ENCODE assay signal across 7 mouse cellular contexts in genomic region chr13:55465184-55465583, GRCm38 (mm10). TPM values are rescaled to one million over a fixed set of nuclear protein-coding genes. Genes with fewer than 3 reads are reported as not detected.
DNase-seq lines count a peak whose midpoint lies in the region; ATAC-seq and TF ChIP-seq lines count a peak whose summit lies in the region.

No protein-coding gene starts in this region.

- peaks cover 5% of the 10 kb centered on the region; the same call in 1 of the 2 replicates for H3K27me3 ChIP-seq in hindbrain, embryonic 12.5 days

- H3K4me1 ChIP-seq in cortical plate, adult 2 months (ENCODE audit: control insufficient read depth, insufficient read depth, low read length): peaks cover 14% of the 10 kb centered on the region
- peaks cover 51% of the 10 kb centered on the region for H3K4me1 ChIP-seq in hindbrain, embryonic 12.5 days

- peak overlapping the region; percentile 99 for H3K27ac ChIP-seq in layer of hippocampus, adult 2 months
- peak overlapping the region; percentile 100 for H3K27ac ChIP-seq in cortical plate, adult 2 months (ENCODE audit: insufficient read depth, low read length)
- H3K27ac ChIP-seq in hindbrain, embryonic 12.5 days: peak overlapping the region; percentile 96

- no peak for TF ChIP-seq CTCF in layer of hippocampus, adult 2 months (conservative IDR thresholded peaks at IDR 0.05)
- no peak for TF ChIP-seq CTCF in cortical plate, adult 2 months (IDR thresholded peaks at IDR 0.05; ENCODE audit: extremely low read depth, insufficient read depth, low read length)

- WGBS in hindbrain, embryonic 12.5 days: 7% methylated on average over 3 of the region's 3 CpGs

- DNase-seq in layer of hippocampus, adult 2 months (ENCODE audit: low spot score in 2 of 2): peak in 1 of 2 experiments; percentile 43
- DNase-seq in layer of hippocampus, adult 9-10 months (ENCODE audit: low spot score): no peak
- DNase-seq in left cerebral cortex, adult 11 months (ENCODE audit: low spot score): no peak
- DNase-seq in spleen, postnatal 36 days (ENCODE audit: low spot score in 2 of 2): no peak

- H3K36me3 ChIP-seq in hindbrain, embryonic 12.5 days: peaks cover 18% of the 10 kb centered on the region

- peak overlapping the region; percentile 81 for H3K9ac ChIP-seq in hindbrain, embryonic 12.5 days

- no peaks in the 10 kb centered on the region for H3K9me3 ChIP-seq in hindbrain, embryonic 12.5 days (replicated peaks)

- H3K4me3 ChIP-seq in layer of hippocampus, adult 2 months: peak overlapping the region; percentile 96
- H3K4me3 ChIP-seq in cortical plate, adult 2 months (ENCODE audit: insufficient read depth, low read length): peak overlapping the region; percentile 85
- H3K4me3 ChIP-seq in hindbrain, embryonic 12.5 days: peak overlapping the region; percentile 63

- ATAC-seq in hindbrain, embryonic 12.5 days (ENCODE audit: low FRiP score): peak; percentile 27
- ATAC-seq in monocyte, adult 5-6 weeks (replicated peaks; ENCODE audit: insufficient number of reproducible peaks, low FRiP score, low TSS enrichment, poor library complexity, severe bottlenecking): 0 out of 2 replicates have a peak, but pooled peaks have one; percentile 4

- peak overlapping the region; percentile 80 for H3K4me2 ChIP-seq in hindbrain, embryonic 12.5 days (replicated peaks)

- no peak for TF ChIP-seq POLR2A in cortical plate, adult 2 months (IDR thresholded peaks at IDR 0.05; ENCODE audit: extremely low read depth, insufficient read depth, low read length)

RNA-seq across cellular contexts. Expression of gene Prr7, which starts 1.1 kb away (rescaled TPM):
- total RNA-seq in layer of hippocampus, adult 2 months (2021): 10 to 100 TPM; 83.0 to 84.5 TPM
- polyA plus RNA-seq in cortical plate, adult 2 months (2012; rRNA removed): 68.1 and 73.5 TPM in 2 replicates
- polyA plus RNA-seq in hindbrain, embryonic 12.5 days (2016; fragmentation: Nextera tagmentation; extraction: Ambion mirVana): 1.1 and 1.5 TPM in 2 replicates
- total RNA-seq in monocyte, adult 5-6 weeks (2017): 2.2 to 3.8 TPM in 2 of 3 replicates, not detected in the other

RNA-seq across cellular contexts. Expression of gene Grk6, which starts 20.3 kb away (rescaled TPM):
- total RNA-seq in layer of hippocampus, adult 2 months (2021): 10 to 100 TPM; 64.8 to 65.8 TPM
- 75.3 and 80.1 TPM in 2 replicates for polyA plus RNA-seq in cortical plate, adult 2 months (2012; rRNA removed)
- 48.9 and 54.4 TPM in 2 replicates for polyA plus RNA-seq in hindbrain, embryonic 12.5 days (2016; fragmentation: Nextera tagmentation; extraction: Ambion mirVana)
- total RNA-seq in monocyte, adult 5-6 weeks (2017): 179 to 219 TPM (median 207 TPM) in 3 replicates

RNA-seq across cellular contexts. Expression of gene Dbn1, which starts 22.7 kb away (rescaled TPM):
- total RNA-seq in layer of hippocampus, adult 2 months (2021): 100 to 1,000 TPM; 396 to 403 TPM
- polyA plus RNA-seq in cortical plate, adult 2 months (2012; rRNA removed): 336 and 368 TPM in 2 replicates
- polyA plus RNA-seq in hindbrain, embryonic 12.5 days (2016; fragmentation: Nextera tagmentation; extraction: Ambion mirVana): 585 and 628 TPM in 2 replicates
- 0.58 TPM in 1 of 3 replicates, not detected in the others for total RNA-seq in monocyte, adult 5-6 weeks (2017)

RNA-seq across cellular contexts. Expression of gene F12, which starts 38.6 kb away (rescaled TPM):
- under 1 TPM; 0.44 to 0.93 TPM for total RNA-seq in layer of hippocampus, adult 2 months (2021)
- polyA plus RNA-seq in cortical plate, adult 2 months (2012; rRNA removed): 0.63 and 1.0 TPM in 2 replicates
- polyA plus RNA-seq in hindbrain, embryonic 12.5 days (2016; fragmentation: Nextera tagmentation; extraction: Ambion mirVana): 0.16 TPM in 1 of 2 replicates, not detected in the other
- total RNA-seq in monocyte, adult 5-6 weeks (2017): 0.11 to 0.95 TPM in 2 of 3 replicates, not detected in the other

RNA-seq across cellular contexts. Expression of gene Pdlim7, which starts 48.3 kb away (rescaled TPM):
- total RNA-seq in layer of hippocampus, adult 2 months (2021): 10 to 100 TPM; 97.4 to 99.9 TPM
- 168 and 171 TPM in 2 replicates for polyA plus RNA-seq in cortical plate, adult 2 months (2012; rRNA removed)
- polyA plus RNA-seq in hindbrain, embryonic 12.5 days (2016; fragmentation: Nextera tagmentation; extraction: Ambion mirVana): 154 and 158 TPM in 2 replicates
- 4.7 to 13.5 TPM (median 10.5 TPM) in 3 replicates for total RNA-seq in monocyte, adult 5-6 weeks (2017)

Comparison
In these comparisons a context has a peak if more than half of its experiments do, and no peak if none do; other contexts are left out.
1. RNA of gene Prr7, which starts 1.1 kb away (total RNA-seq): 83.0 to 84.5 TPM in layer of hippocampus, adult 2 months; 2.2 to 3.8 TPM in monocyte, adult 5-6 weeks; every median in the first group is over 10 times any median in the second.
2. RNA of gene Dbn1, which starts 22.7 kb away (total RNA-seq): 396 to 403 TPM in layer of hippocampus, adult 2 months; 0.58 TPM in monocyte, adult 5-6 weeks; every median in the first group is over 100 times any median in the second.
3. Peak in every context shown above with its lines, with median percentiles within 50 percentile points of each other: H3K27ac ChIP-seq and H3K4me3 ChIP-seq.